Mouse (Mus musculus) forebrain, embryonic 14.5 days (tissue): ENCODE results near the gene Knop1. TPM values are rescaled to one million over a fixed set of nuclear protein-coding genes. Genes with fewer than 3 reads are reported as not detected.

ENCODE experiments used
- ATAC-seq: fragments of 200-750 bp; cut with Nextera tagmentation; 2 replicates; pipeline ENCODE4 v1.8.0; 2017; ENCODE audit warnings: mild to moderate bottlenecking, moderate library complexity
- DNase-seq: peaks from one replicate; pipeline ENCODE4 v3.0.0-alpha.2; 2015; ENCODE audit warnings: low spot score
- H3K27ac ChIP-seq: fragments of 300-500 bp; sonication (generic); 2 replicates; pipeline ENCODE4 v1.5.1; 2014; ENCODE audit warnings: low read depth, mild to moderate bottlenecking, control low read depth, low read length, moderate library complexity
- H3K27me3 ChIP-seq: fragments of 300-500 bp; sonication (generic); replicated peaks from 2 replicates; pipeline ENCODE4 v1.6.1; 2014; ENCODE audit warnings: low read length, control low read depth, mixed read lengths; ENCODE audit not compliant: control insufficient read depth, insufficient read depth
- H3K36me3 ChIP-seq: fragments of 300-500 bp; sonication (generic); 2 replicates; pipeline ENCODE4 v1.6.1; 2014; ENCODE audit warnings: low read length, control low read depth; ENCODE audit not compliant: control insufficient read depth, insufficient read depth
- H3K4me1 ChIP-seq: fragments of 300-500 bp; sonication (generic); 2 replicates; pipeline ENCODE4 v1.6.1; 2014; ENCODE audit warnings: antibody characterized with exemption, low read length, control low read depth; ENCODE audit not compliant: control insufficient read depth, insufficient read depth
- H3K4me2 ChIP-seq: fragments of 300-500 bp; sonication (generic); 2 replicates; pipeline ENCODE4 v1.6.1; 2014; ENCODE audit warnings: mild to moderate bottlenecking, control low read depth, low read length
- H3K4me3 ChIP-seq: fragments of 300-500 bp; sonication (generic); 2 replicates; pipeline ENCODE4 v1.5.1; 2014; ENCODE audit warnings: low read depth, low read length, control low read depth
- H3K9ac ChIP-seq: fragments of 300-500 bp; sonication (generic); 2 replicates; pipeline ENCODE4 v1.6.1; 2014; ENCODE audit warnings: mild to moderate bottlenecking, low read length, control low read depth, moderate library complexity
- H3K9me3 ChIP-seq: fragments of 300-500 bp; sonication (generic); replicated peaks from 2 replicates; pipeline ENCODE4 v1.6.1; 2016; ENCODE audit warnings: low read length, control low read depth, mixed read lengths; ENCODE audit not compliant: control insufficient read depth
- WGBS: fragments of 180-500 bp; shearing (Covaris S2); extraction: QIAGEN DNeasy Blood & Tissue Kit; methylation state at CpG from one replicate; pipeline ENCODE4 v1.1.7; 2014; 5-methylcytosine and 5-hydroxymethylcytosine counted together
- polyA plus RNA-seq: library from polyadenylated mRNA; unstranded; fragments of >200 nt; fragmentation: Nextera tagmentation; extraction: Ambion mirVana; gene quantifications from 2 replicates; pipeline ENCODE4 v1.2.1, GENCODE M21; 2014

Knop1 gene
- polyA plus RNA-seq, 1 experiment from 2014 or later, result 77.9 TPM

DNA sequence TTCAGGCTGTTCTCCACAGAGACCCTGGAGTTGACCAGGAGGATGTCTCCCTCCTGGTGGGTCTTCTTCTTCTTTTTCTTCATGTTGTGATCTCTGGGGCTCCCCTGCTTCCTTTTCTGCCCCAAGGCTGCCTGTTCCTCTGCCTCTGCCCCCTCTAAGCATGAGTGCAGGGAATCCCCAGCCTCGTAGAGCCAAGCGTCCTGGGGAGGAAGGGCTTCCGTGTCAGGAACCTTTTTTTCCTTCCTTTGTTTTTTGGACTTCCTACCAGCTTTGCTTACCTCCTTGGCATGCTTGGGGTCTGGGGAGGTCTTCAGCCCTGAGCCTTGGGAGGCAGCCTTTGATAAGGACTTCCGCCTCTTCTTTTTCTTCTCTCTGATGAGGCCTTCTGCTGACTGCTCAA lies 3.4 kb downstream of the Knop1 start:
- Histone ChIP-seq H3K27me3 (no peaks in the 10 kb centered on the region), H3K9ac (no peak overlapping the region), H3K36me3 (peaks cover 53% of the 10 kb centered on the region), H3K4me1 (peaks cover 5% of the 10 kb centered on the region; the same call in 1 of the 2 replicates), H3K27ac (no peak overlapping the region), H3K4me2 (no peak overlapping the region), H3K4me3 (no peak overlapping the region), H3K9me3 (no peaks in the 10 kb centered on the region)
- 87% methylated on average over 4 of the region's 4 CpGs for WGBS
- ATAC-seq (no peak), DNase-seq (no peak)

- no peaks in the 10 kb centered on the region for H3K9me3 ChIP-seq
- DNase-seq (no peak), ATAC-seq (no peak)
- WGBS, result 94% methylated on average over 7 of the region's 7 CpGs
- H3K9ac ChIP-seq, result no peak overlapping the region
- peaks cover 5% of the 10 kb centered on the region; the same call in 1 of the 2 replicates for H3K4me1 ChIP-seq
- no peak overlapping the region for H3K4me2 ChIP-seq
- H3K27me3 ChIP-seq, result no peaks in the 10 kb centered on the region
- no peak overlapping the region for H3K27ac ChIP-seq
- peaks cover 64% of the 10 kb centered on the region for H3K36me3 ChIP-seq
- no peak overlapping the region for H3K4me3 ChIP-seq
These were observed 4.5 kb downstream of the Knop1 start for GRCm38 (mm10) chr7:118851571-118851970.

DNA sequence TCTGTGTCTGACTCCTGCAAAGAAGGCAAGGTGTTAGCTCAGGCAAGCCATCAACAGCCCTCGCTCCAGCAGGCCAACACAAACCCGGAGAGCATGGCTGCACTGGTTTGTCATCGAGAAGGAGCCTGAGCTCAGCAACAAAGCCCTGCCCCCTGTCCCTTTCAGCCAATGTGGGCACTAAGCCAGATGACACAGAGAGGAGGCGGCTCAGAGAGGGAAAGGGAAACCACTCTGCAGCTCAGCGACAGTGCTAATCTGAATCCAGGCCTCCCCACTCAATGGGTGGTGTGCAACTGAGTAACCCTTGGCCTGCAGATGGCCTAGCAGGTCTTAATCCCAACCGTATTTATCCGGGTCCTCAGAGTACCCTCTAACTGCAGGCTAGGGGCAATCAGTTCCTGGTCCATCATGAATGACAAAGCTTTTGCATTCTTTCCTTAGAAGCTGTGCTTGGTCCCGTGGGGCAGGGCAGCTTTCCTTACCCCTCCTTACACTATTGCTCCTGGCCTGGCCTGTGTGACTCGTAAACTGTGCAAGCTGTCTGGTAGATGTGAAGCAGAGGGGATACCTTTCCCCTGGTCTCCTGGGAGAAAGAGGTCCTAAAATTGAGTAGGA lies 5.3 kb downstream of the Knop1 start:
- Histone ChIP-seq H3K9me3 (no peaks in the 10 kb centered on the region), H3K4me2 (no peak overlapping the region), H3K36me3 (peaks cover 72% of the 10 kb centered on the region), H3K4me1 (peaks cover 5% of the 10 kb centered on the region; the same call in 1 of the 2 replicates), H3K4me3 (no peak overlapping the region), H3K9ac (no peak overlapping the region), H3K27ac (no peak overlapping the region), H3K27me3 (no peaks in the 10 kb centered on the region)
- DNase-seq (peak; percentile 33), ATAC-seq (no peak)
- WGBS, result 66% methylated on average over 9 of the region's 9 CpGs

- H3K9ac ChIP-seq, result no peak overlapping the region
- peaks cover 83% of the 10 kb centered on the region for H3K36me3 ChIP-seq
- H3K4me1 ChIP-seq, result peaks cover 2% of the 10 kb centered on the region; the same call in 1 of the 2 replicates
- H3K4me3 ChIP-seq, result no peak overlapping the region
- H3K4me2 ChIP-seq, result no peak overlapping the region
- H3K27me3 ChIP-seq, result no peaks in the 10 kb centered on the region
- 89% methylated on average over 5 of the region's 5 CpGs for WGBS
- H3K27ac ChIP-seq, result no peak overlapping the region
- no peaks in the 10 kb centered on the region for H3K9me3 ChIP-seq
- ATAC-seq (no peak), DNase-seq (no peak)
These were observed 6.4 kb downstream of the Knop1 start for GRCm38 (mm10) chr7:118849543-118850250.

DNA sequence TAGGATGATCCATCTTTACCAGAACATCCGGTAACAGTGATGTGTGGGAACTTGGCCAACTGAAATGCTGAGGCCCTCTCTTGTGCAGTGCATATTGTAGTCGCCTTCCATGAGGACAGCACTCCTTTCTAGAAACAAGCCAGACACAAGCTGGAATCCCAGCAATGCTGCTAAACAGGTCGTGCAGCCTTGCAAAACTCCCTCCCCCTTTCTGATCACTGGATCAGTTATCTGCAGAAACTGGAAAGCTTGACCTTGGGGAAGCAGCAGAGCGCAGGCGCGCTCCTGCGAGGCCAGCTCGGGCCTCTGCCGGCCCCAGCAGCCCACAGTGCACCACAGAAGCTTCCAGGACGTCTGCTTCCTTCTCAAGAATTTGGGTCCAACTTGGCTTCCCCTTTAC lies 7.3 kb downstream of the Knop1 start:
- no peaks in the 10 kb centered on the region for H3K4me1 ChIP-seq
- H3K27me3 ChIP-seq, result no peaks in the 10 kb centered on the region
- H3K9me3 ChIP-seq, result no peaks in the 10 kb centered on the region
- no peak for ATAC-seq
- H3K4me3 ChIP-seq, result no peak overlapping the region
- H3K4me2 ChIP-seq, result no peak overlapping the region
- peaks cover 92% of the 10 kb centered on the region for H3K36me3 ChIP-seq
- 92% methylated on average over 10 of the region's 10 CpGs for WGBS
- DNase-seq, result no peak
- H3K9ac ChIP-seq, result no peak overlapping the region
- H3K27ac ChIP-seq, result no peak overlapping the region

- Histone ChIP-seq H3K4me1 (no peaks in the 10 kb centered on the region), H3K9me3 (no peaks in the 10 kb centered on the region), H3K4me2 (no peak overlapping the region), H3K27me3 (no peaks in the 10 kb centered on the region), H3K9ac (no peak overlapping the region), H3K36me3 (peaks cover 97% of the 10 kb centered on the region), H3K27ac (no peak overlapping the region), H3K4me3 (no peak overlapping the region)
- no peak for ATAC-seq
- 90% methylated on average over 4 of the region's 4 CpGs for WGBS
- DNase-seq, result no peak
These were observed 9.7 kb downstream of the Knop1 start for GRCm38 (mm10) chr7:118846329-118846728.

DNA sequence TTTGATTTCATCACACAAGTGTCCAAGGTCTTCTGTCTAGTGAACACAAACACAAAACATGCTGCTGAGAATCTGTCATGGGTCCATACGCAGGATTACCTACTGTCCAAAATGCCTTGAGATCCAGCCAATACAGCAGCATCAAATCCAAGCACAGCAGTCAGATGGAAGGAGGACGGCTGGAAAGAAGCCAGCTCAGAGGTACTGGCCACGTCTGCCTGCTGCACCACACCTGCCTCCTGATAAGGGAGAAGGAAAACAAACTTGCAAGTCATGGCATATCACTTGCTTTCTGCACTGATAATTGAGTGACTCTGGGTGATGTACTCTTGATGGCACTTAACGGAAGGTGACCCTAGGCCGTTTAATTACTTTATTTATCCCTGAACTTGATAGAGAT lies 10.9 kb downstream of the Knop1 start:
- peaks cover 95% of the 10 kb centered on the region for H3K36me3 ChIP-seq
- H3K9ac ChIP-seq, result no peak overlapping the region
- H3K9me3 ChIP-seq, result no peaks in the 10 kb centered on the region
- WGBS, result 86% methylated on average over 5 of the region's 5 CpGs
- H3K27ac ChIP-seq, result no peak overlapping the region
- no peaks in the 10 kb centered on the region for H3K27me3 ChIP-seq
- H3K4me2 ChIP-seq, result no peak overlapping the region
- ATAC-seq (no peak), DNase-seq (no peak)
- H3K4me3 ChIP-seq, result no peak overlapping the region
- no peaks in the 10 kb centered on the region for H3K4me1 ChIP-seq

- no peak for ATAC-seq
- no peaks in the 10 kb centered on the region for H3K4me1 ChIP-seq
- peaks cover 88% of the 10 kb centered on the region for H3K36me3 ChIP-seq
- WGBS, result 83% methylated on average over 4 of the region's 4 CpGs
- no peak overlapping the region for H3K4me2 ChIP-seq
- H3K9me3 ChIP-seq, result no peaks in the 10 kb centered on the region
- no peaks in the 10 kb centered on the region for H3K27me3 ChIP-seq
- no peak overlapping the region for H3K9ac ChIP-seq
- no peak overlapping the region for H3K27ac ChIP-seq
- DNase-seq, result no peak
- no peak overlapping the region for H3K4me3 ChIP-seq
These were observed 13.1 kb downstream of the Knop1 start for GRCm38 (mm10) chr7:118842938-118843337.

DNA sequence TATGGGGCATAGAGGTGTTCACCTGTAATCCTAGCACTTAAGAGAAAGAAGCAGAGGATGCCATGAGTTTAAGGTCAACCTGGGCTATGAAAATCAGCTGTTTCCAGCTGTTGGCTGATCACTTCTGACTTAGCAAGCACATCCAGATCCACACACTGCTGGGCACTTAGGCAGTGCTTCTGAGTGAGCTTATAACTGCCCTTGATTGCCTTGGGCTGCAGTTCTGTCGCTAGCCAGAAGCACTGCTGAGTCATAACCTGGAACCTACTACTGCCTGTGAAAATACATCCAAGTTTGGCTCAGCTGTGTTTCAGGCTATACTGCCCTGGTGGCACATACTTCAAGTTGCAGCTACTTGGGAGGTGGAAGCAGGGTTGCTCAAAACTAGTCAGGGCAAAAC lies 14.3 kb downstream of the Knop1 start:
- Histone ChIP-seq H3K4me1 (no peaks in the 10 kb centered on the region), H3K36me3 (peaks cover 88% of the 10 kb centered on the region), H3K9ac (no peak overlapping the region), H3K4me2 (no peak overlapping the region), H3K9me3 (no peaks in the 10 kb centered on the region), H3K27me3 (no peaks in the 10 kb centered on the region), H3K4me3 (no peak overlapping the region), H3K27ac (peak overlapping the region; percentile 27; the same call in 1 of the 2 replicates)
- ATAC-seq, result no peak; the same call in 1 of the 2 replicates
- DNase-seq, result peak; percentile 25
- 43% methylated on average over 1 of the region's 1 CpGs for WGBS
